Mouse (Mus musculus): ENCODE data around the gene Vwa7.
"Not testable (repeated sequence)": the region's sequence is repeated elsewhere in the genome, so short reads cannot be mapped to it uniquely, and the experiment has no call there.

Vwa7 gene

DNA sequence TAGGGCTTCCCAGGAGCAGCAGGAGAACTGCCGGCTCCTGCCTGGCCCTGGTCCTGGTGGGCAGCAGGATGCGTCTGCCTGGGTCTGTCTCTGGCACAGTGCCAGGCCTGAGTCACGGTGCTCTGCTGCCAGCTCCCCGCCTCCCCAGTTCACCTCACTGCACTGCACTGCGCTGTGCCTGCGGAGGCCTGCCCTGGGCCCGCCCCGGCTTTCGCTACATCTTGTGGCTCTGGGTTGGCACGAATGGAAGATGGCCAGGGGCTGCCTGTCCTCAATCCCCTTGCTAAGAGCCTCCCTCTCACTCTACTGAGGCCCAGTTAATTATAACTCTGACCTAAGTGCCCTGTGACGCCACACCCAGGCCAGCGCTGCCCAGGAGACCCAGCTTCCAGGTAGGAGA is at the start of gene Vwa7:
Vwa7 (plus strand) TSS at position 204 of the 400 bp plus-strand sequence.
- in situ Hi-C loops (cut with MseI, MboI), result loop anchor here in 1 of 2 experiments (25.0 kb wide), 1 partner anchor 96 kb away; the partner anchor contains the start of genes Csnk2b, Gpank1, Ly6g5b and Ly6g5c

DNA sequence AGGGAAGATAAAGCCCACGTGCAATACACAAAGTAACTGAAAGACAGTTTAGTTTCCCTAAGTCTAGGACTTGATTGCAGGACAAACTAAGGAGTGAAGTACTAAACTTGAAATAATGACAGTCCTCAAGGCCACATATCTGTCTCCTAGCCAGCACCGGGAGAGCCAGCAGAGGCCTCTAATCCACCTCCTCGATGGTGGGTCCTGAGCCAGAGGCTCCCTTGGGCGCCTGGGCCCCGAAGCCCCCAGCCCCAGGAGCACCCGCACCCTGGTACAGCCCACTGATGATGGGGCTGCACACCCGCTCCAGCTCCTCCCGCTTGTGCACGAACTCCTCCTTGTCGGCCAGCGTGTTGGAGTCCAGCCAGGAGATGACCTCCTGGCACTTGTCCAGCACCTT is 46.6 kb upstream of the Vwa7 start, which contains the start of gene Gm20481:
Gm20481 (plus strand) TSS at position 91 of the 400 bp plus-strand sequence.
- in situ Hi-C loops (cut with MseI, MboI), result not testable (repeated sequence)

DNA sequence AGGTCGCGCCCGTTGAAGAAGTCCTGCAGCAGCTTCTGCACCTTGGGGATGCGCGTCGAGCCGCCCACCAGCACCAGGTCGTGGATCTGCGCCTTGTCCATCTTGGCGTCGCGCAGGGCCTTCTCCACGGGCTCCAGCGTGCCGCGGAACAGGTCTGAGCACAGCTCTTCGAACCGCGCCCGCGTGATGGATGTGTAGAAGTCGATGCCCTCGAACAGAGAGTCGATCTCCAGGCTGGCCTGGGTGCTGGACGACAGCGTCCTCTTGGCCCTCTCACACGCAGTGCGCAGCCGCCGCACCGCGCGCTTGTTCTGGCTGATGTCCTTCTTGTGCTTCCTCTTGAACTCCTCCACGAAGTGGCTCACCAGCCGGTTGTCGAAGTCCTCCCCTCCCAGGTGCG is 45.5 kb upstream of the Vwa7 start:
- in situ Hi-C loops (cut with MseI, MboI), result not testable (repeated sequence)

DNA sequence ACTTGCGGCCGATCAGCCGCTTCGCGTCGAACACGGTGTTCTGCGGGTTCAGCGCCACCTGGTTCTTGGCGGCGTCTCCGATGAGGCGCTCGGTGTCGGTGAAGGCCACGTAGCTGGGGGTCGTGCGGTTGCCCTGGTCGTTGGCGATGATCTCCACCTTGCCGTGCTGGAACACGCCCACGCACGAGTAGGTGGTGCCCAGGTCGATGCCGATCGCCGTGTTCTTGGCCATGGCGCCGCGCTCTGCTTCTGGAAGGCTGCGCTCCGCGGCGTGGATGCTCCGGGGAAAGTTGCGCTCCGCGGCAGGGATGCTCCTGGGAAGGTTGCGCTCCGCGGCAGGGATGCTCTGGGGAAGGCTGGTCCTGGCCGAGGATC is 44.7 kb upstream of the Vwa7 start:
- in situ Hi-C loops (cut with MseI, MboI), result not testable (repeated sequence)

DNA sequence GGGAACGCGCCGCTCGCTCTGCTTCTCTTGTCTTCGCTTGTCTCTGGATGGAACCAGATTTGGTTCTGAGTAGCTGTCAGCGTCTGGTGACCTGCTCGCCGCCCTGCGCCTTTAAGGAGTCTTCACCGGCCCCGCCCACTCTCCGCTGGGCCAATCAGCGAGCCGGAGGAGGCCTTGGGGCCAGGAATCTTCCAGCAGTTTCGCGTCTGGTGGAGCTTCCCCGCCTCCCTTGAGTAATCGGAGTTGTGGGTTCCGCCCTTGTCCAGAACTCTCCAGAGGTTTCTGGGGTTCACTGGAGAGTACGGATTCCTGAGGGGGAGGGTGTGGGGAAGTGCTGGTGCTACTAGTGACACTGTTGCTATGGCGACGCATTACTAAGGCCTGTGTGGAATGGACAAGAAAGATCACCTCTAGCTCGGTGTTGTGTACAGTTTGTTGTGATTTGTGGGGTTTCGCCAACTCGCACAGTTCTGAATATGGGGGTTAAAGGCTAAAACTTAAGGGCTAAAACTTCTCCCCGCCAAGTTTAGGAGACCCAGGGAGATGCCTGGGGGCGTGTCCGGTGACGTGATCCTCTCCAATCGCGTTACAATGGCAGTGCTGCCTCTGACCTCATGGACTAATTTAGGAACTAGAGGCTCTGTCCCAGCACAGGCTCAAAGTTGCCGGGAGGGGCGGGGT is 44.2 kb upstream of the Vwa7 start, which contains the start of the genes Hspa1a and Hspa1l:
Hspa1a (minus strand) TSS at position 88 of the 681 bp plus-strand sequence.
Hspa1l (plus strand) TSS at position 635 of the 681 bp plus-strand sequence.
- in situ Hi-C loops (cut with MseI, MboI), result not testable (repeated sequence)

DNA sequence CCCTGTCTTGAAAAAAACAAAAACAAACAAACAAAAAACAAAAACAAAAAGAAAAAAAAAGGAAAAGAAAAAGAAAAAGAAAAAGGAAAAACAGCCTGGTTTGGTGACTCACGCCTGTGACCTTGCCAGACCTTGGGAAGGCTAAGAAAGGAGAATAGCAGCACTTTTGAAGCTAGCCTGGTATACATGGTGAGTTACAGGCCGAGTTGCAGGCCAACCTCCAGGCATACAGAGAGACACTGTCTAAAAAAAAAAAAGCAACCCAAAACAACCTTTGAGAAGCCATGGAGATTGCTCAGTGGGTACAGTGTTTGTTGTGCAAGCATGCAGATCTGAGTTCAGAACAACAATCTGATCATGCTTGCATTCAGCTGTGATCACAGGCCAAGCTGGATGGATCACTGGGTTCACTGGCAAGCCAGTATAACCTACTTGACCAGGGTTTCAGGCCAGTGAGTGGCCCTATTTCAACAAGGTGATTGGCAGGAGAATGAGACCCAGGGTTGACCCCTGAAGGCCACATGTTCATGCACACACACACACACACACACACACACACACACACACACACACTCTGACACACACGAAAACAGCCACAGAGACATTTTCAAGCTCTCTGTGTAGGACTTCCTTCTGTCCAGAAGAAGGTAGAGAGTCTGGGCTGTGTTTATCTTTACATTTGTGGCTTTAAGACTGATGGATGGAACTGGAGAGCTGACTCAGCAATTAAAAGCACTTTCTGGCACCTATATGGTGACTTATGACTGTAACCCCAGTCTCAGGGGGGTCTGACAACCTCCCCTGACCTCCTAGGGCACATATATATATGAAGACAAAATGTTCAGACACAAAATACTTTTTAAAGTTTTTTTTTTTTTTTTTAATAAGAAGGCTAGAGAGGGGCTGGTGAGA is 40.5 kb upstream of the Vwa7 start:
- in situ Hi-C loops (cut with MseI, MboI), result no loop called here

DNA sequence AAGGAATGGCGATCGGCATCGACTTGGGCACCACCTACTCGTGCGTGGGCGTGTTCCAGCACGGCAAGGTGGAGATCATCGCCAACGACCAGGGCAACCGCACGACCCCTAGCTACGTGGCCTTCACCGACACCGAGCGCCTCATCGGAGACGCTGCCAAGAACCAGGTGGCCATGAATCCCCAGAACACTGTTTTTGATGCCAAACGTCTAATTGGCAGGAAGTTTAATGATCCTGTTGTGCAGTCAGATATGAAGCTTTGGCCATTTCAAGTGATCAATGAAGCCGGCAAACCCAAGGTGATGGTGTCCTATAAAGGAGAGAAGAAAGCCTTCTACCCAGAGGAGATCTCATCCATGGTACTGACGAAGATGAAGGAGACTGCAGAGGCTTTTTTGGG is 39.4 kb upstream of the Vwa7 start:
- in situ Hi-C loops (cut with MseI, MboI), result no loop called here

DNA sequence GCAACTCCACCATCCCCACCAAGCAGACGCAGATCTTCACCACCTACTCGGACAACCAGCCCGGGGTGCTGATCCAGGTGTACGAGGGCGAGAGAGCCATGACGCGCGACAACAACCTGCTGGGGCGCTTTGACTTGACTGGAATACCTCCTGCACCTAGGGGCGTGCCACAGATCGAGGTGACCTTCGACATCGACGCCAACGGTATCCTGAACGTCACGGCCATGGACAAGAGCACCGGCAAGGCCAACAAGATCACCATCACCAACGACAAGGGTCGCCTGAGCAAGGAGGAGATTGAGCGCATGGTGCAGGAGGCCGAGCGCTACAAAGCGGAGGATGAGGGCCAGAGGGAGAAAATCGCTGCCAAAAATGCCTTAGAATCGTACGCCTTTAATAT is 38.1 kb upstream of the Vwa7 start:
- in situ Hi-C loops (cut with MseI, MboI), result no loop called here

DNA sequence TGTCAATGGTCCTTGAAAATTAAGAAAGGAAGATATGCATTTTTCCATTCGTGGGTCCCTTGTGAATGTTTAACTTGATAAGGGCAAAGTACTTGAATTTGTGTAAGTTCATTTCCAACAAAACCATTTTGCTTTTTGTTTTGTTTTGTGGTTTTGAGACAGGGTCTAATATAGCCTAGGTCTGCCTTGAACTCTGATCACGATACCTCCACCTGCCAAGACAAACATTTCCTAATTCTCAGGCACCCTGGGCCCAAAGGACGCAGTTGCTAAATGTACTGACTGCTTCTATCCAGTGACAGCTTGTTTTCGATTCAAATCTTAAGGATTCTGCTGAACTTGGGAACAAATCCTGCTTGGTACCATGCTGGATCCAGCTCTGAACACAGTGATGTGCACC is 36.7 kb upstream of the Vwa7 start:
- in situ Hi-C loops (cut with MseI, MboI), result no loop called here

DNA sequence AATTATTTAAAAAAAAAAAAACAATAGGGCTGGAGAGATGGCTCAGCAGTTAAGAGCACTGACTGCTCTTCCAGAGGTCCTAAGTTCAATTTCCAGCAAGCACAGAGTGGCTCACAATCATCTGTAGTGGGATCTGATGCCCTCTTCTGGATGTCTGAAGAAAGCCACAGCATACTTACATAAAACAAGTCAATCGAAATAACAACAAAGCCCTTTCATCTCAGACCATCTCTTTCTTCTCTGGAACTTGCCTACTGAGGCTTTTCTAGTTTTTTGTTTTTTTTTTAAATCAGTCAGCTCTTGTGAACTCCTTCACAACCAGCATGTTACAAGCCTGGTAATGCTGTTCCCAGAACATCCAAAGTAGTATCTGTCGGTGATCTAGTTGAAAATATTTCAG is 35.7 kb upstream of the Vwa7 start:
- in situ Hi-C loops (cut with MseI, MboI), result no loop called here

DNA sequence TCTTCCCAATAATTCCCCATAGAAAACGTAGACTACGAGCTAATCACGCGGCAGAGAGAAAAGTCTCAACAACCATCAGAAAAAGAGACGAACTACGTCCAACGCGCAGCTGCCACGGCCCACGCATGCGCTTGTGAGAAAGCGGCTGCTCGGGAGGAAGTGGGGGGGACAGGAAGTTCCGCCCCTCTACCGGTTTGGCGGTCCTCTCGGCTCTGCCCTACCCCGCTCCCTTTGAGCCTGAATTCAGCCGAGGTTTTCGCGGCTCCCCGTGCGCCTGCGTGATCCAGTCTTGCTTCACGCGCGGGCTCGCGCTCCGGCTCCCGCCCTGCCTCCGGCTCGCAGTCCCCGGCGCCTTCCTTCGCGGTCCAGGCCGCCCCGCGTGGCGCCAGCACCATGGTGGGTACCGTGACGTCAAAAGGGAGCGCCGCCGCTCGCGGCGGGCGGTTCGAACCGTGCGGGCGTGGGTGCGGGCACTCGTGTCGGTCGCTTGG is 34.6 kb upstream of the Vwa7 start, which contains the start of gene Lsm2:
Lsm2 (plus strand) TSS at position 173 of the 491 bp plus-strand sequence.
- in situ Hi-C loops (cut with MseI, MboI), result no loop called here

DNA sequence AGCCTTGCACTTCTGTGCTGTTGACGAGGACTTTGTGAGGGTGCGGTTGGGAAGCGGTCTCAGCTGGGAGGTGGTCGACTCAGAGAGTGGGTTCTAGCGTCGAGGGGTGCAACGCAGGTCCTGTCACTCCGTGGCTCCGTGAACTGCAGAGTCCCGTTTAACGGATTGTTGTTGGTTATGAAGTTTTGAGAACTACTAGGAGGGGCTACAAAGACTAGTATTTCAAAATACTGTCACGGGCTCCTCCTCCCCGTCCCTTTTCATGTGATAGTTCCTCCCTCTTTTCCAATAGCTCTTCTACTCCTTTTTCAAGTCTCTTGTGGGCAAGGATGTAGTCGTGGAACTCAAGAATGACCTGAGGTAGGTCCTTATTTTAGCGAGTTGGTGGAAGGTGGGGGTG is 34.1 kb upstream of the Vwa7 start:
- in situ Hi-C loops (cut with MseI, MboI), result no loop called here

DNA sequence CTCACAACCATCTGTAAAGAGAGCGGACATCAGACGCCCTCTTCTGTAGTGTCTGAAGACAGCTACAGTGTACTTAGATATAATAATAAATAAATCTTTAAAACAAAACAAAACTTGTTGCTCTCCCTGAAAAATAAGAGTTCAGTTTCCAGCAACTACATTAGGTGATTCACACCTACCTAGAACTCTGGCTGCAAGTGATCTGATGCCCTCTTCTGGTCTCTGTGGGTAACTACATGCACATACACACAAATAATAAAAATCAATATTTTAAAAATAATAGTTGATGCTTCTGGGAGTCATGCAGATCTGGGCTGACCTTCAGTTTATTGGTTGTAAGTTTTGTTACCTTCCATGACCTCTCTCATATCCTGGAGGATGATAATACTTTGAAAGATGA is 32.2 kb upstream of the Vwa7 start:
- in situ Hi-C loops (cut with MseI, MboI), result no loop called here

DNA sequence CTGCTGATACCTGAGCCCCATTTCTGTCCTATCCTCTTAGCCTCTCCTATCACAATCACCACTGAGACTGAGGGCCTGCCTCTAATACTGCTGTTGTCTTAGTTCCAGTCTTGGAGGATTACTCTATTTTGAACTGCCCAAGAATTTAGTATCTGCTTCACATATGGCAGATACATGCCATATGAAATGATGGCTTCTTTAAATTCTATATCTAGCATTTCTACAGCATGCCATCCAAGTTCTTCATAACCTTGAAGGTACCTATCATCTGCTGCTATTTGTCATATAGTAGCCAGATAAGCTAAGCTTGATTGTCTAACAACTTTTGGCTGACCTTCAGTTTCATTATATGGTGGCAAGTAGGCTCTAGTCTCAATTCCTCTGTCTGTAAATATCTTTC is 21.6 kb upstream of the Vwa7 start:
- in situ Hi-C loops (cut with MseI, MboI), result no loop called here

DNA sequence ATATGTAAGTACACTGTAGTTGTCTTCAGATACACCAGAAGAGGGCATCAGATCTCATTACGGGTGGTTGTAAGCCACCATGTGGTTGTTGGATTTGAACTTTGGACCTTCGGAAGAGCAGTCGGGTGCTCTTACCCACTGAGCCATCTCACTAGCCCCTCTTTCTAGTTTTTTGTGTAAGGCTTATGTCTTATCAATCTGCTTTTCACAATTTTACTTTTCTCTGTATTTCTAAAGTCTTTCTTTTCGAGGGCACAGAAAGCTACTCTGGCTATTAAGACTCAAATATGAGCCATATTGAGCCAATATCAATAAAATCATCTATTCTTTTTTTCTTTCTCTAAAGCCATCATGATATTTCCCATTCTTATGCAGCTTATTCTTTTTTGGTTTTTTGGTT is 21.2 kb upstream of the Vwa7 start:
- in situ Hi-C loops (cut with MseI, MboI), result not testable (repeated sequence)

DNA sequence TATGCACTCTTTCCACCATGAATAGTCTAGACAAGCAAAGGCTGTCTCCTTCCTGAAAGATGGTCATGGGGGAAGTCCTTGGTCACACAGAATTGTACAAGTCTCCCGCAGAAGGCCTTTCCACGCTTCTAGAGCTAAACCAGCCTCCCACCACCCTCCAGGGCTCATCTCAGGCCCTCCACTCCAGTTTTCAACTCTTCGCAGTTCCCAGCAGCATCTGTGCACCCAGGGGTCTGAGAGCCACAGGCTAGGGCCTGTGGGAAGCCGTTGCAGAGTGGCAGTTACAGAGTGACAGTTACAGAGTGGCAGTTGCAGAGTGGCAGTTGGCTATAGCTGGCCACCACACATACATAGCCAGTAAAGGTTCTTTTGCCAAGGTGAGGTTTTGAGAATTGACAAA is 20.5 kb upstream of the Vwa7 start:
- in situ Hi-C loops (cut with MseI, MboI), result not testable (repeated sequence)

DNA sequence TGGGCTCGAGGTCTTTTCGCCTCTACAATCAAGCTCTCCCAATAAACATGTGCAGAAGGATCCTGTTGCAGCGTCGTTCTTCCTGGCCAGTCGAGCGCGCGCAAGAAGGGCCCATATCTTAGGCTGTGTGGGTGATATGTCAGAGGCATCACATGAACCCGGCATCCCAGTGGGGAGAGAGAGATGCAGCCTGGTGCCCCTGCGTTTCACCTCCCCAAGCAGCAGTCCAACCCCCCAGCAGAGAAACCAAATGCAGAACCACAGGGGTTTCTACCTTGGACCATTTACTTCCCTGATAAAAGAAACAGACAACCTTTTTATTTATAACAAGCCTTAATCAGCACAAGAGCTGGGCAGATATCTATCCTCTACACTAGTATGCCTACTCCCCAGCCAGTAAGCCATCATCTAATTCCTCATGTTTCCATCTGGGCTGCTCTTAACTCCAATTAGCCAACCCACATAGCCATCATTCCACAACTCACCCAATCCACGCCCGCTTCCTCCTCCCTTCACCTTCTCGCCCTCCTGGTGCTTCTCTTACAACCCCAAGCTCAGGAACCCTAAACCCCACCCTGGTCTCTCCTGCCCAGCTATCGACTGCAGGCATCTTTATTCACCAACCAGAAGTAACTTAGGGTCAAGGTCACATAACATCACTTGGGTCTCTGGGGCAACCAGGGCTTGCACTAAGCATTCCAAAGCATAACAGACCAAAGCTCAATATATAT is 19.8 kb upstream of the Vwa7 start:
- in situ Hi-C loops (cut with MseI, MboI), result no loop called here

DNA sequence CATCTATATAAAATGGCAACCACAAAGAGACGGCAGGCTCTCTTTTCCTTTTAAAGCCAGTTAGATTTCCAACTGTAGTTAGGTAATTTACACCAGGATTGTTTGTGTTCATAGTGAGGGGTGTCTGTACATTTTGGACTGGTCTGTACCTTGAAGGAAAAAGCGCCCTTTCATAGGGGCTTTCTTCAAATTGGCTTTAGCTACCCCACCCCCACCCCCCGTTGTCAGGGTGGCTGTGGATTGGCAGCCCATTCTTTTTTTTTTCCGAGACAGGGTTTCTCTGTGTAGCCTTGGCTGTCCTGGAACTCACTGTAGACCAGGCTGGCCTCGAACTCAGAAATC is 19.3 kb upstream of the Vwa7 start:
- in situ Hi-C loops (cut with MseI, MboI), result no loop called here

DNA sequence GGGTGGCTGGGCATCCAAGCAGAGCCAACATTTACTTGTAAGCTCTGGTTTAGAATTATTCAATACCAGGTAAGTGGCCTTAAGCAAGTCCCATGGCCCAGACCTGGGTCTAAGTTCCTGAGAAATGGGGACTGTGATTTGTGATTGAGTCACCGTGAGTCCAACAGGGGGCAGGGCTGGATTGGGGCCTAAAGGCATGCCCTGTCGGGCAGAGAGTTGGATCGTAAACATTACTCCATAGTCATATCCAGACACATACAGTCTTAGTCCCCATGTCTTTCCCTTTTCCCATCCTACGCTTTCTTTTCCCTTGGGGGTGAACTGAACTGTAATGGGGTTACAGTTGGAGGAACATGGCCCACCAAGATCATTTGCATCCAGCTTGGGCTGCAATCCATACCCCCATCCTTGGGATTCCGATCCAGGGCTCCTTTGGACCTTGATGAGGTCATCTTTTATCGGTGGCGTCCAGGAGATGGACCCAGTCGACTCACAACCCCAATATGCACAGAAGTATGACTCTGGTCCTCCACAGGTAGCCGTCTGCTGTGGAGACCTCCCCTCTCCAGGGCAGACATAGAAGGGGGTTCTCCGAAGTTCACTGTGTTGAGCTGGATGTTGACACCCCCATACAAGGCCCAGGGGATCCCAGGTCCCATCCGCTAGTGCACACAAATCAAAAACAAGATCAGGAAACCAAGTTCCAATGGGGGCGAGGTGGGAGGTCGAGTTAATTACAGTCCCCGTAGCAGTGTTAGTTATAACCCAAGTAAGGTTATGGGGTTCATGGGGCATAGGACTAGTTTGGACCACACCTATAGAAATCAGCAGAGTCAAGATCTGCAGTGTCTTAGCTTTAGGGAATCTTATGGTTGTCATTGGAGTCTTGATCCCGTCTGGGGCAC is 17.6 kb upstream of the Vwa7 start:
- in situ Hi-C loops (cut with MseI, MboI), result no loop called here

DNA sequence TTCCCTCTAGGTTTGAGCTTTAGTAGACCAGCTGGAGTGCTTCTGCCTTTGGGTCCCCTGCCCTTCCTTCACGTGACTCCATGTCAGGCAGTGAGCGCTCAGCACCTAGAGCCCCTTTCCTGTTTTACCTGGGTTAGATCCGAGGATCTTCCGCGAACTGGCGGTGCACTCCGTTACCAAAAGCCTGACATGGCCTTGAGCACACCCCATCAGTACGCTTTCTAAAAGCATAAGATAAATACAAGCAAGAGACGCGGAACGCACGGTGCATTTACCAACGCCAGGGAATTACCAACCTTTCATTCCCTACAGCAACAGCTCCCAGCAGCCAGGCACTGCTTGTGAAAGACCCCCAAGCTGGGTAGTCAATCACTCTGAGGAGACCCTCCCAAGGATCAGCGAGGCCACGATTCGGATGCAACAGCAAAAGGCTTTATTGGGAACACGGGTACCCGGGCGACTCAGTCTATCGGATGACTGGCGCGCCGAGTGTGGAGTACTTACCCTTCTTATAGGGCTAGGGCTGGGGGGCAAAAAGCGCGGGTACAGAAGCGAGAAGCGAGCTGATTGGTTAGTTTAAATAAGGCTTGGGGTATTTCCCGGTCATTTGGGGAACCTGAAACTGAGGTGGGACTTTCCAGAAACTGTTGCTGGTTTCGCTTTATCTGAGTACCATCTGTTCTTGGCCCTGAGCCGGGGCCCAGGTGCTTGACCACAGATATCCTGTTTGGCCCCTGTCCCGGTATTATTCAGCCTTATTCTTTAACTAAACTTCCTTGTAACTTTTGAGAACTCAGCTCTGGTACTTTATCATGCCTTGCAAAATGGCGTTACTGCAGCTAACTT is 16.3 kb upstream of the Vwa7 start:
- in situ Hi-C loops (cut with MseI, MboI), result loop anchor here in 1 of 2 experiments (25.0 kb wide), 1 partner anchor 112 kb away; the partner anchor contains the start of genes Csnk2b, Gpank1, Ly6g5b and Ly6g5c

All from mouse trophoblast stem cell (cell line).